Mouse (Mus musculus) forebrain, embryonic 15.5 days (tissue): ENCODE measurements around the gene Anapc16. TPM values are rescaled to one million over a fixed set of nuclear protein-coding genes. Genes with fewer than 3 reads are reported as not detected.

Source experiments
- ATAC-seq: fragments of 200-750 bp; cut with Nextera tagmentation; replicated peaks from 2 replicates; pipeline ENCODE4 v1.8.0; 2017; ENCODE audit warnings: mild to moderate bottlenecking, moderate TSS enrichment, moderate library complexity
- H3K27ac ChIP-seq: fragments of 300-500 bp; sonication (generic); replicated peaks from 2 replicates; pipeline ENCODE4 v1.5.1; 2015; ENCODE audit warnings: mild to moderate bottlenecking, inconsistent platforms
- H3K27me3 ChIP-seq: fragments of 300-500 bp; sonication (generic); 2 replicates; pipeline ENCODE4 v1.6.1; 2015; ENCODE audit warnings: inconsistent platforms
- H3K36me3 ChIP-seq: fragments of 300-500 bp; sonication (generic); 2 replicates; pipeline ENCODE4 v1.6.1; 2015; ENCODE audit warnings: mild to moderate bottlenecking, inconsistent platforms
- H3K4me1 ChIP-seq: fragments of 300-500 bp; sonication (generic); 2 replicates; pipeline ENCODE4 v1.6.1; 2015; ENCODE audit warnings: inconsistent platforms
- H3K4me2 ChIP-seq: fragments of 300-500 bp; sonication (generic); replicated peaks from 2 replicates; pipeline ENCODE4 v1.6.1; 2015; ENCODE audit warnings: mild to moderate bottlenecking, inconsistent platforms
- H3K4me3 ChIP-seq: fragments of 300-500 bp; sonication (generic); 2 replicates; pipeline ENCODE4 v1.5.1; 2015; ENCODE audit warnings: mild to moderate bottlenecking, inconsistent platforms
- H3K9ac ChIP-seq: fragments of 300-500 bp; sonication (generic); replicated peaks from 2 replicates; pipeline ENCODE4 v1.6.1; 2015; ENCODE audit warnings: mild to moderate bottlenecking, inconsistent platforms
- H3K9me3 ChIP-seq: fragments of 300-500 bp; sonication (generic); 2 replicates; pipeline ENCODE4 v1.6.1; 2016; ENCODE audit warnings: inconsistent platforms
- WGBS: fragments of 180-500 bp; shearing (Covaris S2); methylation state at CpG from one replicate; pipeline ENCODE4 v1.1.7; 2015; ENCODE audit warnings: mixed read lengths; 5-methylcytosine and 5-hydroxymethylcytosine counted together
- polyA plus RNA-seq: library from polyadenylated mRNA; unstranded; fragments of >200 nt; fragmentation: Nextera tagmentation; extraction: Ambion mirVana; gene quantifications from 2 replicates; pipeline ENCODE4 v1.2.1, GENCODE M21; 2015

Anapc16 gene
- polyA plus RNA-seq, 1 experiment from 2014 or later: 117 TPM

- H3K4me1 ChIP-seq: peaks cover 36% of the 10 kb centered on the region
- peak overlapping the region; percentile 90 for H3K9ac ChIP-seq
- 2% methylated on average over 25 of the region's 25 CpGs for WGBS
- no peaks in the 10 kb centered on the region for H3K36me3 ChIP-seq
- ATAC-seq: peak; percentile 70
- no peaks in the 10 kb centered on the region for H3K9me3 ChIP-seq
- H3K27me3 ChIP-seq: no peaks in the 10 kb centered on the region
- H3K4me2 ChIP-seq: peak overlapping the region; percentile 79
- H3K27ac ChIP-seq: peak overlapping the region; percentile 93
- H3K4me3 ChIP-seq: peak overlapping the region; percentile 61
These were observed 33.0 kb downstream of the Anapc16 start for GRCm38 (mm10) chr10:59969821-59970449.

- H3K36me3 ChIP-seq: no peaks in the 10 kb centered on the region
- no peak for ATAC-seq
- WGBS: 79% methylated on average over 6 of the region's 6 CpGs
- peaks cover 31% of the 10 kb centered on the region for H3K4me1 ChIP-seq
- no peaks in the 10 kb centered on the region for H3K9me3 ChIP-seq
- H3K4me2 ChIP-seq: no peak overlapping the region
- H3K27me3 ChIP-seq: no peaks in the 10 kb centered on the region
- H3K9ac ChIP-seq: no peak overlapping the region
- no peak overlapping the region for H3K27ac ChIP-seq
- no peak overlapping the region for H3K4me3 ChIP-seq
These were observed 35.5 kb downstream of the Anapc16 start for GRCm38 (mm10) chr10:59967309-59967942.

- H3K9me3 ChIP-seq: no peaks in the 10 kb centered on the region
- ATAC-seq: no peak
- H3K4me3 ChIP-seq: no peak overlapping the region
- no peak overlapping the region for H3K4me2 ChIP-seq
- H3K9ac ChIP-seq: no peak overlapping the region
- no peak overlapping the region for H3K27ac ChIP-seq
- WGBS: 92% methylated on average over 6 of the region's 6 CpGs
- H3K27me3 ChIP-seq: no peaks in the 10 kb centered on the region
- H3K4me1 ChIP-seq: peaks cover 31% of the 10 kb centered on the region
- no peaks in the 10 kb centered on the region for H3K36me3 ChIP-seq
These were observed 36.2 kb downstream of the Anapc16 start for GRCm38 (mm10) chr10:59966743-59967142.

GRCm38 (mm10) chr10:59965788-59966187 is 37.1 kb downstream of the Anapc16 start:
- Histone ChIP-seq H3K9ac (no peak overlapping the region), H3K9me3 (no peaks in the 10 kb centered on the region), H3K4me2 (no peak overlapping the region), H3K27me3 (no peaks in the 10 kb centered on the region), H3K4me1 (peaks cover 30% of the 10 kb centered on the region), H3K36me3 (no peaks in the 10 kb centered on the region), H3K27ac (peak overlapping the region; percentile 53; the same call in 1 of the 2 replicates), H3K4me3 (no peak overlapping the region)
- 84% methylated on average over 8 of the region's 8 CpGs for WGBS
- ATAC-seq: no peak

- 27% methylated on average over 9 of the region's 9 CpGs for WGBS
- Histone ChIP-seq H3K4me1 (peaks cover 25% of the 10 kb centered on the region), H3K27me3 (no peaks in the 10 kb centered on the region), H3K36me3 (no peaks in the 10 kb centered on the region), H3K4me3 (no peak overlapping the region), H3K27ac (peak overlapping the region; percentile 53; the same call in 1 of the 2 replicates), H3K4me2 (no peak overlapping the region), H3K9me3 (no peaks in the 10 kb centered on the region), H3K9ac (no peak overlapping the region)
- no peak for ATAC-seq
These were observed 37.6 kb downstream of the Anapc16 start for GRCm38 (mm10) chr10:59965362-59965695.

GRCm38 (mm10) chr10:59964504-59965361 is 38.2 kb downstream of the Anapc16 start:
- Histone ChIP-seq H3K36me3 (no peaks in the 10 kb centered on the region), H3K9ac (0 out of 2 replicates have a peak overlapping the region, but pooled peaks have one; percentile 9), H3K27me3 (no peaks in the 10 kb centered on the region), H3K4me3 (peak overlapping the region; percentile 13), H3K27ac (peak overlapping the region; percentile 74), H3K4me1 (peaks cover 20% of the 10 kb centered on the region), H3K4me2 (peak overlapping the region; percentile 38), H3K9me3 (no peaks in the 10 kb centered on the region)
- WGBS: 4% methylated on average over 23 of the region's 23 CpGs
- ATAC-seq: peak; percentile 72

- H3K4me3 ChIP-seq: no peak overlapping the region
- H3K27ac ChIP-seq: peak overlapping the region; percentile 74
- ATAC-seq: no peak
- WGBS: 60% methylated on average over 2 of the region's 2 CpGs
- peaks cover 28% of the 10 kb centered on the region for H3K4me1 ChIP-seq
- H3K36me3 ChIP-seq: no peaks in the 10 kb centered on the region
- no peaks in the 10 kb centered on the region for H3K9me3 ChIP-seq
- H3K27me3 ChIP-seq: no peaks in the 10 kb centered on the region
- H3K9ac ChIP-seq: no peak overlapping the region
- H3K4me2 ChIP-seq: no peak overlapping the region
These were observed 39.3 kb downstream of the Anapc16 start for GRCm38 (mm10) chr10:59963609-59964008.

GRCm38 (mm10) chr10:59959517-59959916 is 43.4 kb downstream of the Anapc16 start:
- Histone ChIP-seq H3K9ac (no peak overlapping the region), H3K4me1 (peaks cover 36% of the 10 kb centered on the region), H3K4me3 (no peak overlapping the region), H3K27ac (peak overlapping the region; percentile 92), H3K4me2 (no peak overlapping the region), H3K9me3 (no peaks in the 10 kb centered on the region), H3K36me3 (no peaks in the 10 kb centered on the region), H3K27me3 (no peaks in the 10 kb centered on the region)
- no peak for ATAC-seq
- 64% methylated on average over 11 of the region's 12 CpGs for WGBS

- Histone ChIP-seq H3K27me3 (no peaks in the 10 kb centered on the region), H3K36me3 (no peaks in the 10 kb centered on the region), H3K9ac (peak overlapping the region; percentile 37; the same call in 1 of the 2 replicates), H3K4me3 (no peak overlapping the region), H3K4me1 (peaks cover 37% of the 10 kb centered on the region), H3K4me2 (peak overlapping the region; percentile 31), H3K27ac (peak overlapping the region; percentile 92), H3K9me3 (no peaks in the 10 kb centered on the region)
- WGBS: 10% methylated on average over 5 of the region's 5 CpGs
- peak; percentile 59 for ATAC-seq
These were observed 44.5 kb downstream of the Anapc16 start for GRCm38 (mm10) chr10:59958458-59958857.

GRCm38 (mm10) chr10:59957171-59958149 is 45.5 kb downstream of the Anapc16 start:
- Histone ChIP-seq H3K36me3 (no peaks in the 10 kb centered on the region), H3K4me1 (peaks cover 44% of the 10 kb centered on the region), H3K9me3 (no peaks in the 10 kb centered on the region), H3K4me3 (peak overlapping the region; percentile 15), H3K27ac (peak overlapping the region; percentile 92), H3K27me3 (no peaks in the 10 kb centered on the region), H3K9ac (peak overlapping the region; percentile 37), H3K4me2 (peak overlapping the region; percentile 31)
- 10% methylated on average over 25 of the region's 25 CpGs for WGBS
- ATAC-seq: peak; percentile 68

- Histone ChIP-seq H3K4me1 (peaks cover 44% of the 10 kb centered on the region), H3K4me3 (no peak overlapping the region), H3K27me3 (no peaks in the 10 kb centered on the region), H3K9me3 (no peaks in the 10 kb centered on the region), H3K9ac (no peak overlapping the region), H3K27ac (peak overlapping the region; percentile 92), H3K4me2 (no peak overlapping the region), H3K36me3 (no peaks in the 10 kb centered on the region)
- no peak for ATAC-seq
- 56% methylated on average over 5 of the region's 5 CpGs for WGBS
These were observed 46.3 kb downstream of the Anapc16 start for GRCm38 (mm10) chr10:59956681-59957080.
